Mouse (Mus musculus) MN1 (cell line): Measurements from ENCODE around the gene Prdm1.

Experiments
- DNase-seq: peaks from one replicate; pipeline ENCODE4 v3.0.0-alpha.2; 2016; ENCODE audit warnings: low spot score

Prdm1 gene

GRCm38 (mm10) chr10:44528291-44529082 lies at the start of gene Prdm1:
Gene Prdm1 (minus strand): TSS chr10:44528501.
- no peak for DNase-seq

- no peak for DNase-seq
Measured at GRCm38 (mm10) chr10:44565971-44566370, 37.7 kb upstream of the Prdm1 start.

GRCm38 (mm10) chr10:44565109-44565508 lies 36.8 kb upstream of the Prdm1 start:
- DNase-seq = no peak

GRCm38 (mm10) chr10:44556845-44557244 lies 28.5 kb upstream of the Prdm1 start:
- DNase-seq = no peak

GRCm38 (mm10) chr10:44555317-44555716 lies 27.0 kb upstream of the Prdm1 start:
- no peak for DNase-seq

- DNase-seq = no peak
Measured at GRCm38 (mm10) chr10:44553648-44554047, 25.3 kb upstream of the Prdm1 start.

- no peak for DNase-seq
Measured at GRCm38 (mm10) chr10:44539033-44539578, 10.8 kb upstream of the Prdm1 start.

GRCm38 (mm10) chr10:44538137-44538536 lies 9.8 kb upstream of the Prdm1 start:
- DNase-seq = no peak

- DNase-seq = no peak
Measured at GRCm38 (mm10) chr10:44530067-44530360, 1.7 kb upstream of the Prdm1 start.

GRCm38 (mm10) chr10:44529218-44530066 lies 1.1 kb upstream of the Prdm1 start:
- peak; percentile 65 for DNase-seq

- no peak for DNase-seq
Measured at GRCm38 (mm10) chr10:44527651-44528050, 650 bp downstream of the Prdm1 start.

- DNase-seq = no peak
Measured at GRCm38 (mm10) chr10:44526751-44527591, 1.3 kb downstream of the Prdm1 start.

GRCm38 (mm10) chr10:44520189-44520588 lies 8.1 kb downstream of the Prdm1 start:
- DNase-seq = no peak

- no peak for DNase-seq
Measured at GRCm38 (mm10) chr10:44518631-44519030, 9.7 kb downstream of the Prdm1 start.

- no peak for DNase-seq
Measured at GRCm38 (mm10) chr10:44513108-44513507, 15.2 kb downstream of the Prdm1 start.

- no peak for DNase-seq
Measured at GRCm38 (mm10) chr10:44511029-44511428, 17.3 kb downstream of the Prdm1 start.

GRCm38 (mm10) chr10:44508649-44509048 lies 19.7 kb downstream of the Prdm1 start:
- DNase-seq = no peak

- DNase-seq = no peak
Measured at GRCm38 (mm10) chr10:44507984-44508383, 20.3 kb downstream of the Prdm1 start.

- no peak for DNase-seq
Measured at GRCm38 (mm10) chr10:44502891-44503290, 25.4 kb downstream of the Prdm1 start.

- DNase-seq = no peak
Measured at GRCm38 (mm10) chr10:44499897-44500519, 28.3 kb downstream of the Prdm1 start.

- DNase-seq = no peak
Measured at GRCm38 (mm10) chr10:44493818-44494492, 34.3 kb downstream of the Prdm1 start.
